Mouse (Mus musculus) ES-CJ7 (cell line): ENCODE measurements around the gene Xrcc3.

ENCODE experiments used
- DNase-seq: peaks from one replicate; pipeline ENCODE4 v3.0.0; 2011; ENCODE audit warnings: low read depth, low spot score

Gene Xrcc3

DNA sequence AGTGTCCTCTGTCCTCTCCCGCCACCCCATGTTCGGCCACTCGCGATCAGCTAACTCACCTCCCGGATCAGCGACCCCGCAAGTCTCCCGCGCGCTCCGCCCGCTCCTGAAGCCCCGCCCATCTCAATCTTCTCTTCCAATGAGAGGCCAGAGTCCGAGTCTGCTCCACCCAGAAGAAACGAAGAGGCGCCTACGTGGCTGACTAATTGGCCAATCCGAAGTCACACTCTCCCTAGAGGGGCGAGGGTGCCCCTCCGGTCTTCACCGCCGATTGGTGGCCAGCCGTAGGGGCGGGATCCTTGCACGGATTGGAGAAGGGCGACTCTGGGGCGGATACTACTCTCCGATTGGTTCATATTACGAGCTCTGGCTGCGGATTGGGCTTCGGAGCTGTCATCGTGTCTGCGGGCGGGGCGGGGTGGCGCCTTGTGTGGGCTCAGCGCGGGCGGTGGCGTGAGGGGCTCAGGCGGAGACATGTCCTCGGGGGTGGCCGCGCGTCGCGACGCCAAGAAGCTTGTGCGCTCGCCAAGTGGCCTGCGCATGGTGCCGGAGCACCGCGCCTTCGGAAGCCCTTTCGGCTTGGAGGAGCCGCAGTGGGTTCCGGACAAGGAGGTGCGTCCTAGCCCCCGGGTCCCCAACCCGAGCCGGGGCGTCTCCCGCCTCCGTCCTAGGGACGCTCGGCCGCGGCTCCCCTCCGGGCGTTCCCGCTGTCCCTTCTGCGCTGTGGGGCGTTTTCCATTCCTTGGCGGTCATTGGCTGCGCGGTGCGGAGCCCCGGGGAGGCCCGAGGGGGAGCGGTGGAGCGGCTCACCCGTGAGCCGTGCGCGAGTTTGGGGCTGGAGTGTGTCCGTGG lies at the start of gene Xrcc3, which contains the start of gene Zfyve21:
Gene Xrcc3 (minus strand): TSS at position 108 of the 852 bp plus-strand sequence.
Gene Zfyve21 (plus strand): TSS at position 405 of the 852 bp plus-strand sequence.
- DNase-seq, result peak; percentile 99

DNA sequence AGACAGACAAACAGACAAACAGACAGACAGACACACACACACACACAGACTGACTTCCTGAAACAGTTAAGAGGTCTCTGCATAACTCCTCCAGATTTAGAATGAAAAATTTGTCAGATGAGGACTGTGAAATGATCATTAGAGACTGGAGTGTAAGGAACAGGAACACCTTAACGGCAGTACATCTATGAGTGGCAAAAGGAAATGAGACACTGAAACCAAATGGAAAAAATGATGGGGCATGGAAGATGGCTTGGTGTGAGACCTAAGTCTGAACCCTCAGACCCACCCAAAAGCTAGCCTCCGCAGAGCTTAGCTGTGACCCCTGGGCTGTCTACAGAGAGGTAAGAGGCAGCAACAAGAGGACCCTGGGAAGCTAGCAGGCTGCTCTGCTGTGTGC lies 41.8 kb upstream of the Xrcc3 start:
- no peak for DNase-seq

DNA sequence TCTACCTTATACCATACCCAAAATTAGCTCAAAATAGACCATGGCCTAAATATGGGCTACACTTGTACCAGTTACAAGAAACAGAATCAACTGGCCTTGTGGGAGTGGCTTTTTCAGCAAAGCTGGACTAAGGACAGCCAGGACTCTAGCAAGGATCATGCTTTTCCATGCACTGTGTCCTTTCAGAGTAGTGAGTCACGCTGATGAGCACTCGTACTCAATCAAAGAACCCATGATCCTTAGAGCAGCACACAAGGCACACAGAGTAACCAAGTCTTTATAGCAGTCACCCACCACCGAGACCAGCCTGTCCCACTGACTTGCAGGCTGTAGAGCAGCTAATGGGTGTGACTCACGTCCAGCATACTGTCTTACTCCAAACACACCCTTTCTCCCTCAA lies 39.9 kb upstream of the Xrcc3 start:
- no peak for DNase-seq

DNA sequence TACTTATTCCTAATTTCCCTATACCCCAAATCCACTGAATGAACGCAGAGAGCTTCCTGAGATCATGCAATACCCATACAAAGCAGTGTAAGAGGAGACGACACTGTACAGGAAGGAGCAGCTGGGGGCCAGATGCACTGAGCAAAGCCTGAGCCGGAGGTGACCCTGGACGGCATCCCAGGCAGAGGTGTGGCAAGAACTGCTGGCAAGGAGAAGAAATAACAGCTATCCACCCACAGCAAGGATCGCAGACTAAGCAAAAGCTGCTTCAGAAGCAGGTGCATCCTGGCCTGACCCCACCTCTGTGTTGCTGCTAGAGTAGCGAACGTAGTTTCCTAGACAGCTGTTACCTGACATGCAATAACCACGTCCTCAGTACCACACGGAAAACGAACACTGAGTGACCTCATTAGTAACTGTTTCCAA lies 39.4 kb upstream of the Xrcc3 start:
- no peak for DNase-seq

DNA sequence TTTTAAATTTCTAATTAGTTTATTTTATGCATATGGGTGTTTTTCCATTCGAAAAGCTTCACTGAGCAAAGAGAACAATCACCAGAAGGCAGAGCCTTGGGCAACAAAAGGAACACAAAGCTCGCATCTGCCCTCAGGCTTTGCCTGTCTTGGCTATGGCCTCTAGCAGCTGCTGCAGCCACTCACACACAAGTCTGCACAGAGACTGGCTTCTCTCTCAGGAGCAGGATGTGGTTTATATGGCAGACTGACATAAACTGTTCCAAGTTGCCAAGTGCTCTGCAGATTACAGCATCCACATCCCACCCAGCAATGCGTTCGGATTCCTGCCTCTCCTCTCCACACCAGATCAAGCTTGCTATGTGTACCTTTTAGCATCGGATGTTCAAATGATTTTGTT lies 38.1 kb upstream of the Xrcc3 start:
- no peak for DNase-seq

DNA sequence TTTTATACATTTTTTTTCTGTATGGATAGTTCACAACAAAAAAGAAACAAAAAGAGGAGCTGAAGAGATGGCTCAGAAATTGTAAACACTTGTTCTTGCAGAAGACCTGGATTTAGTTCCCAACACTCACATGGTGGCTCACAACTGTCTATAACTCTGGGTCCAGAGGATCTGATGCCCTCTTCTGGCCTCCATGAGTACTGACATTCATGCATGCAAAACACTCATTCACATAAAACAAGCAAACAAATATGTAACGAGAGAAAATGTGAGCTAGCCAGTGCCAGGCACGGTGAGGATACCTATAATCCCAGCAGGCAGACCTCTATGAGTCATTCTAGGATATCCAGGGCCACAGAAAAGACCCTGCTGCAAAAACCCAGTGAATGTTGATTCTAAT lies 37.6 kb upstream of the Xrcc3 start:
- DNase-seq, result peak; percentile 64

DNA sequence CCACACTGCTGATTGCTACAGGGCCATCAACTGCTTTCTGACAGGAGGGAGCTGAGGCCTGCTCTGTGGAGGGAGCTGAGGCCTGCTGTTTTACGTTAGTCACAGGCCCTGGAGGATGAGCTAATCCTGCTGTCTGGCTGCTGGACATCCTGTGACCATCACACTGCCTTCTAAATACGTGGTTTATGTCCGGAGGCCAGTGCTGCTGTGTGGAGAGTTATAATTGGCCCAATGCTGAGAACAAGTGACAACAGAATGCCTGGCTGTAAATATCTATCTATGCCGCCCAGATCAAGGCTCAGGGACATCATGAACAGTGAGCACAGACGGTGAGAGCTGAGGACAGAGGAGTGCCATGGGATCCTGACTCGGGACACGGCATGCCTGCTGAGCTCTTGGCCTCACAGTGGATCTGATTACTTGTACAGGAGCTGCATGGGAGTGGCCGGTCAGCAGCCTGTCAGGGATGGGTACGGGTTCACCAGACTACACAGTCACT lies 34.7 kb upstream of the Xrcc3 start:
- no peak for DNase-seq

DNA sequence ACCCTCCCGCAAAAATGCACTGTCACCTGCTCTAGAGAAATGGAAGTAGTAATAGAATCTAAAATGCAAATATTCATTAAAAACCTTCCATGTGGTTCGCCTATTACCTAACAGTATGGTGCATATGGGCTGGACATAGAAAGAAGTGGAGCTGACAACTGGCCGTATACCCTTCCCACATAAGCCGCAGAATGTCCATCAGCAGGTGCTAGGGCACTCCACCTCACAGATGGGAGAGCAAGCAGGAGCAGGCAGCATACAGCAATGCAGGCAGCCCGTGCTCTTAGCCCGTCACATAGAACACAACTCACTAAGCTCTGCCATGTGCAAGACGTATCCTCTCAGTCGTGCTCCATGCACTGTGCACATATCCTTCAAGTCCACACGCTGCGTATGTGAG lies 33.1 kb upstream of the Xrcc3 start:
- no peak for DNase-seq

DNA sequence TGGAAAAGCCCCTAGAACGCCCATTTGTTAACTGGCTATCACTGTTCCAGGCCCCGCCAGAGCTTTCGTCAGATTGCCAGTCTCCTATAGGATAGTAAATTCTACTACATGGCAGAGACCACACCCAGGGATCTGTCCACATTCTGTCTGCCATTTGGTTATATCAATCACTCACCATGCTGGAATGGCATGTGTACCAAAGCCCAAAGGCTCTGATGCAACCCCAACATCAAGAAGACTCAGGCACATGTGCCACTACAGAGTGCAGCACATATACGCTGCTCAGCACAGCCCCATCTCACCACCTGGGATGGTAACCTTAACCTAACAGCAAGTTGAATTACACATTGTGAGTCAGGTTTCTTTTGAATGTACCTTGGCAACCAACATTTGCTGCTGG lies 32.3 kb upstream of the Xrcc3 start:
- no peak for DNase-seq

DNA sequence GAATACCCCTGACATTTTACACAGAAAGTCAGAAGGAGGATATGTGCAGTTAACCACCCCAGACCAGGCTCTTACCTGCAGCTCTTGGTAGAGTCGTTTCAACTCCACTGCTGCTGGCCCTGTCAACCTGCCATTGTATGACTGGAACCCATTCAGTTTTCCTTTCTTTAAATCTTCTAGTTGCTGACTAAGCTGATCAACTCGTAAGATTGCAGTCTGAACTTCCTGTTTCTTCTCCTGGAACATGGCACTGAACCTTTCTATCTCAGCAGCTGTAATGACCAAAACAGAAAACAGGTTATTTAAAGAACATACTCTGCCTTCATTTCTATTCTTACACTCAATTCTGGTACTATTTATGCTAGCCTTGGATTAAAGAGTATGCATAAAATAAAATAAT lies 29.8 kb upstream of the Xrcc3 start:
- DNase-seq, result no peak

DNA sequence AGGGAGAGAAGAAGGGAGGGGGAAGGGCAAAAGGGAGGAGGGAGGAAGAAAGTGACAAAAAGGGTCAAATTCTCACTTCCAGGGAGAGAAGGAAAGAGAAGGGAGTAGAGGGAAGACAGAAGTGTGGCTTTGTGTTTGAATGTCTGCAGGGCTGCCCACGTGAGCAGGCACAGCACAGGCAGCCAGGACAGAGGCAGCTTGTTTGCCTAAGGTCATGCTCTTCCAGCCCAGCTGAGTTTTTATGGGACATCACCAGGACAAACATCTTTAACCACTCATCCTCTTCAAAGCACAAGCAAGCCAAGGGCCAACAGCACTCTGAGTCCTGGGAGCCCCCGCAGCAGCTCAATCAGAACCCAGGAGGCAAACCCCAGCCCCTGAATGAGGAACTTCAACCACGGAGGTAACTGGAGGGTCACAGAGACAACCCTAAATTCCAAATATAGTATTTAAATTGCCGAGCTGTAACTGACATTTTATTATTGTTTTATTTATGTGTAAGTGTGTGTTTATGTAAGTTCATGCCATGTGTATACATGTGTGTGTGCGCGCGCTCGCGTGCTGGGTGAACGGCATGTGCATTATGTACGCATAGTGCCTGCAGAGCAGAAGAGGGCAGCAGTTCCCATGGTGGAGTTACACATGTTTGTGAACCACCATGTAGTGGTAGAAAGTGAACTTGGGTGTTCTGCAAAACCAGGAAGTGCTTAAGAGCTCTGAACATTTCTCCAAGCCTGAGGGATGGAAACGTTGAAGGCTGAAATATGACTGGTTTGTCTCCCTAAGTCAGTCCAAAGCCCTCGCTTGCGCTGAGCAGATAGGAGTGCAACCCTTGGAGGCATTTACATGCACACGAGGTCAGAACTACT lies 29.1 kb upstream of the Xrcc3 start:
- no peak for DNase-seq

DNA sequence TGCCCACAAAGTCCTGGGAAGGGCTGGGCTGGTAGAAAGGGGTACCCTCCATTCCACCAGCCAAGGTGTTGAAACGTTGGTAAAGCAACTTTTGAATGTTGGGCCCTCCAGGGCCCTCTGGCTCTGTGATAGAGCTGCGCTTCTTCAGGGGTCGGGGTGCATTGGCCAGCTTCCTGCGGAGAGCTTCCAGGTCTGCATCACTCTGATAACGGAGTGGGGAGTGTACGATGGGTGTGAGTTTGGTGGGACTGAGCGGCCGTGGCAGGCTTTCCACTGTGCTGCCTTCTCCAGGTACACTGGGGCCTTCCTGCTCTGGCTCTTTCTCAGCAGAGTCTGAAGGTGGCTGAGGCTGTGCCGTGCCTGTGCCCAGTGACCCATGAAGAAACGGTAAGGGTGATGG lies 19.8 kb upstream of the Xrcc3 start:
- no peak for DNase-seq

DNA sequence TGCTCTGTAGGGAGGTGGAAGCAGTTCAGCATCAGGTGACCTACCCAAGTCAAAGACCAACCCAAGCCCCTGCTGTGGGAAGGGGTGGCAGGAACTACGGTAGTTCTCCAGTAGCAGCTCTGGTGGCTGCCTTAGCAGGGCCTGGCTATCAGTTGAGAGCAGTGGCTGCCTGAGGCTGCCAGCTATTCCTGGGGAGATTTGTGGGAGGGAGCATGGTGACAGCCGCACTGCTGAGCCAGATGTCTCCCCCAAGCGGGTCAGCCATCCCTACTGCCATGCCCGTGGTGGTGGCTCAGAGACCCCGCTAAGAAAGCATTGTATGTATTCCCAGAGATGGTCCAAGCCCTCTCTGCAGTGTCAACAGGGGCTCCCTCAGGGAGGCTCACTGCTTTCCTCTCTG lies 19.0 kb upstream of the Xrcc3 start:
- DNase-seq, result no peak

DNA sequence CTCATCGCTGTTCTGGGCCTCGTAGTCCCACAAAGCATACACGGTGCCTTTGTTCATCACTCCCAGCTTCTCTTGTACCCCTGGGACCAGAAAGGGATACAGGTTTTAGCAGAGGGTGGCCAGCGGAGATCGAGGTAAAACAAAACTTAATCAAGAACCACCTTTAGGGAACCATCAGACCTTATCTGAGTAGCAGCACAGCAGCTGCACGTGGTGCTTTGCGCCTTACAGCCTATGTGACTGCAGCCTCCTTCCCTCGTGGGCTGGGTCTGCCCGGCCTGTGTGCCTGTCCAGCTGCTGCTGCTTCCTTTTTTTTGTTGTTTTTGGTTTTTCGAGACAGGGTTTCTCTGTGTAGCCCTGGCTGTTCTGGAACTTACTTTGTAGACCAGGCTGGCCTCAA lies 16.7 kb upstream of the Xrcc3 start:
- no peak for DNase-seq

DNA sequence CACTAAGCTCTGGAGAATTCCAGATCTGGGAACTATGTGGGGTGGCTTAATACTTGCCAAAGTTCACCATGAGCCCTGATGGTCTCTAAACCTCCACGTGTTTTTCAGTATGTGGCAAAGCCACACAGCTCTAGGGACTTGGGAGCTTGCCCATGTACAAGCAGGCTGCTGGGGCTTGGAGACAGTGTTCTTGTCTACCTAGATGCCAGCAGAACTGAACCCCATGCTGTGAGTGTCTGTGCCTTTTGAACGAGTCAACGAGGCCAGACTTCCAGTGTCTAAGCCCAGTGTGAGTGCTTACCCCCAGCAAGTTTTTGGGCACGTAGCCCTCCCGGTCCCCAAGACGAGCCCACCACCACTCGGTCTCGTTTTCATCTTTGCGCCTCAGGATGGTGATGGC lies 16.3 kb upstream of the Xrcc3 start:
- DNase-seq, result no peak

DNA sequence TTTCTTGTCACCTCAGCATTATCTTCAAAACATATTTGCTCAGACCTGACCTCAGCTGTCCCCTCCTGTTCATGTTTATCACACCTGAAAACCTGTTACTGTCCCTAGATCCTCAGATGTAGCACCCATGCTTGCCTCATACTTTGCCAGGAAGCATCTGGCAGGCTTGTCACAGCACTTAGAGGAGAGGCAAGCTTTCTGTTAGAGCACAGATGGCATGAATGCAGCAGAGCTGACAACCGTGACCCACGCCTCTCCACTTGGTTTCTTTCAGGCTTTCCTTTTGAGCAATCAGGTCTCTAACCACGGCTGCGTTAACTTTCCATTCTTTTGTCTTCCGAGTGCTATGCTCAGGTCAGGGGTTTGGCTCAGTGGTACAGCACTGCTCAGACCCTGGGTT lies 15.8 kb upstream of the Xrcc3 start:
- no peak for DNase-seq

DNA sequence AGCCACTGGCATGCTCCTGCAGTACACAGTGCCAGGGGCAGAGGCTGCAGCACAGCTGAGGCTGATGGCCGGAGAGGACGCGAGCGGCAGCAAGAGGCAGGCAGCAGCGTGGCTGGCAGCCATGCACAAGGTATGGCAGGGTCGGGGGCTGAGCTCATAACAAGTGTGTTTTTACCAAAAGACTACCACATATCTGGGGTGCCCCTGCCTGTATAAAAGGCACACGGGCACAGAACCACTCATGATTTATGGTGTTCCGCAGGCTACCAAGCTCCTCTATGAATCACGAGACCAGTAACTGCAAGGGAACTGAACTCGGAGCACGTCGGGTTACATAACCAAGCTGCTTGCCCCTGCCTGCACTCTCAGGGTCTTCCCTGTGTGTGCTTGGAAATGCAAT lies 13.9 kb upstream of the Xrcc3 start:
- DNase-seq, result no peak

DNA sequence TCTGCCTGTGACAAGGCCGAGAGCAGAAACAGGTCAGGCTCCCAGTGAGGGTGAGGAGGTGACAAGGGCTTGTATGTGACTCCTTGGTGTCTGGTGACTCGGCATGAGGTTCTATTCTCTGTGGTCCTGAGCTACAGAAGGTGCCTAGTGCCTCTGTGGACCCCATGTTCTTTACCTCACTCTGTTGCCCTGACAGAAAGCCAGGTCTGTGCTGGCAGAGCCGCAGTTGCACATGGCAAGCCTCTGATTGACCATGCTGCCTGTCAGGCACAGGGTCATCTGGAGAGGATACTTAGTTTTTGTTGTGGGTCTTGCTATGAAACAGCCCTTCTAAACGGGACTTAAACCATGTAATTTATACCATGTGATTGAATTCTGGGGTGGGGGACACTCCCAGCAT lies 8.3 kb upstream of the Xrcc3 start:
- no peak for DNase-seq

DNA sequence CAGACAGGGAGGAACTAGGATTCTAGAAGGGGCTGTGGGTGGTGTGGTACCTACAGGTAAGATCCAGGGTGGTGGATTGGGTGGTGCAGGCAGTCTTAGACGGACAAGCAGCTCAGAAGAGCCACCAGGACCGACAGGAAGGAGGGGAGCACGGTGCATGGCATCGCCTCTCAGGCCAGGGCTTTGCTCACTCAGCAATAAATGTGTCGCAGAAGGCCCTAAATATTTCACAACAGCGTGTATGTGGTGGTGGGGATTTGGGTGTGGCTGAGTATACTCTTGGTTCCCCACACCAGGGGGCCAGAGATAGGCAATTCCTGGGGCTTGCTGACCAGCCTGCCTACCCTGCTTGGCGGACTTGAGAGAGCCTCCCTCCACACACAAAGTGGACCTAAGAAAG lies 7.0 kb upstream of the Xrcc3 start:
- DNase-seq, result no peak

DNA sequence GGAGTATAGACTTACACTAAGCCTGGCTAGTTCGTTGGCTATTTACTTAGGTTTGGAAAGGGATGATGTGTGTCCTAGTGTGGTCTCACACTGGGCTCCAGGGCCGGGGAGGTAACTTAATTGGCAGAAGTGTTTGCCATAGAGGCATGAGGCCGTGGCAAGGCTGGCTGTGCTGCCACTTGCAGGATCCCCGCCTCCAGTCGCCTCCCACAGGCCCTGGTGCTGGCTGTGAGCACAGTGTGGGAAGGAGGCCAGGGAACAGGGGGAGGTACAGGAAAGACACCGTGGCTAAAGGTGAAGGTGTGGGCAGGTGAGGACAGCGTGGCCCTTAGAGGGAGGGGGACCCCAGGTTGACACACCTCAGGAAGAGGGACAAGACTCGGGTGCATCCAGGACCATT lies 6.3 kb upstream of the Xrcc3 start:
- no peak for DNase-seq

DNA sequence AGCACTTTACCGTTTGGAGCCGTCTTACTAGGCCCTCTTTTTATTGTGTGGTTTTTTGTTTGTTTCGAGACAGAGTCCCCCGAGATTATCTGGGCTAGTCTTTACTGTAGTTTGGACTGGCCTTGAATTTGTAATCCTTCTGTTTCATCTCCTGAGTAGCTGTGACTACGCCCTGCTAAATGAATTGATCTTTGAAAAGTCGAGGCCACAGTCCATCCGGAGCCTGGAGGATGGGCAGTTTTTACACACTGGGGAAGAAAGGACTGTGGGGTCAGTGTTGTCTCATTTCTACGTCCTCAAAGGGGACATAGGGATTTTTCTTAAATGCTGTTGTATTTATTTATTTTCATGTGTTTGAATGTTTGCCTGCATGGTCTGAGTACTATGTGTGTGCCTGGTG lies 4.3 kb upstream of the Xrcc3 start:
- DNase-seq, result no peak

DNA sequence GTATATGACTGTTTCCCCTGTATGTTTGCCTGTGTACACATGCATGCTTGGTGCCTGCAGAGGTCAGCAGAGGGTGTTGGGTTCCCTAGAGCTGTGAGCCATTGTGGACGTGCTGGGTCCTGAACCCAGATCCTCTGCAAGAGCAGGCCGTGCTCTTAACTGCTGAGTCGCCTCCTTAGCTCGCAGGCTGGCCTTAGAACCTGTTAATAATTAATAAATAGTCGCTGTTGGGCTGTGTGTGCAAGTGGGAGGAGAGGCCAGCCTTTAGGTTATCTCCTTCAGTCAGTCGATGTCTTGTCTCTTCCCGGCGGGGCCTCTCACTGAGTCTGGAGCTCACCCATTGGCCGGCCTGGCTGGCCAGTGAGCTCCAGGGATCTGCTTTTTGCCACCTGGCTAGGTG lies 3.3 kb upstream of the Xrcc3 start:
- DNase-seq, result no peak

DNA sequence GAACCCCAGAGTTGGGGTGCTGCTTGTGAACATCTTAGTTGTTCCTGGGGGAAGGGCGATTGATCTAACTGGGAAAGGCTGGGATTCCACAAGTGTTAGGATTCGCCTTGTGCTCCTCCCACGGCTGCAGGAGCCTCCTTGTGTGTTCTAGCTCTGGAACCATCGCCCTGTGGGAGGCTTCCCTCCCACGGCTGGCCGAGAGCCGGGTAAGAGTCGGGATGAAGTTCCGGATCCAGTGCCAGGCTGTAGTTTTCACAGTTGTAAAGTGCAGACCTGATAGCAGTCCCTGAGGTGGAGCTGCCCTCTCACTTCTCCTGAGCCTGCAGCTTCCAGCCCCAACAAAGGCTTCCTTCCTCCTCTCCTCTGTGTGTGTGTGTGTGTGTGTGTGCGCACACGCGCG lies 2.9 kb upstream of the Xrcc3 start:
- no peak for DNase-seq
